Mouse (Mus musculus) MEL-GATA-1-ER (cell line): ENCODE data around the gene Cycs.

Experiments
- DNase-seq: peaks from one replicate; pipeline ENCODE4 v3.0.0-alpha.2; 2012; ENCODE audit warnings: low read depth; ENCODE audit errors: extremely low read depth

Gene Cycs

GRCm38 (mm10) chr6:50545412-50546043 lies 20.8 kb downstream of the Cycs start:
- DNase-seq = peak; percentile 61

- no peak for DNase-seq
Observed at GRCm38 (mm10) chr6:50542535-50542934, 23.8 kb downstream of the Cycs start.

GRCm38 (mm10) chr6:50539641-50540040 lies 26.7 kb downstream of the Cycs start:
- no peak for DNase-seq

DNA sequence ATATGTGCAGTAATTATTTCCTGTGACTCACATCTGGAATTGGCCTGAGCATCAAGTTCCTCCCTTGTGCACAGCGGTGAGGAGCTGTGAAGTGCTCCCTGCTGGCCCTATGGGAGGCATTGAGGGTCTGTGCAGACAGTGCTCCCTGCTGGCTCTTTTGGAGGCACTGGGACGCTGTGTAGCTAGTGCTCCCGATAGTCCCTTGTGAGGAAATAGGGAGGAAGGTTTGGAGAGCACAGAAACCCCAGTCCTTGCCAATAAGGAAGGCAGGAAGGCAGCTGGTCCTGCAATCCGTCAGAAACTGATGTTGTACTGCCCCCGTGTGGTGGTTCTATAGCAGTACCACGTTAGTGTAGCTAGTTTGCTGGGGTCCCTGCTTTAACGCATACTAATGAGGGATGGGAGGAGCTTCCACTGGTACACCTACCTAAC lies 29.9 kb downstream of the Cycs start:
- peak; percentile 50 for DNase-seq

- DNase-seq = no peak
Observed at GRCm38 (mm10) chr6:50535346-50535745, 31.0 kb downstream of the Cycs start.

- no peak for DNase-seq
Observed at GRCm38 (mm10) chr6:50531920-50532319, 34.4 kb downstream of the Cycs start.

- no peak for DNase-seq
Observed at GRCm38 (mm10) chr6:50531003-50531402, 35.3 kb downstream of the Cycs start.

GRCm38 (mm10) chr6:50529194-50529593 lies 37.1 kb downstream of the Cycs start:
- DNase-seq = no peak

DNA sequence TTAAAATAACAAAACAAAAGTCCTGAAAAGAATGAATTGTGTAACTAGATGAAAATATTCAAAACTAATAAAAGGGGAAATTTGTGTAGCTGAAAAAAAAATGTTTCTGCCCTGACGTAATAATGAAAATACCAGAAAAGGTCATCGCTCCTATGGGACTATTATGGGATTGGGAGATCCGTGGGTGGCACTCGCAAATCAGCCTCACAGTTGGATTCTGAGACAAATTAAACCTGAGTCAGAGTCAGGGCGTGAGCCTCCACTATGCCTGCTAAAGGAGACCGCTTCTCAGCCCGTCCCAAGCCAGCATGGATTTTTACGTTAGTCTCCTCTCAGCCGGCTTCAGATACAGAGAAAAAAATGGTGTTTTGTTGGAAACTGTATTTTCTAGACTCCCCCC lies 38.9 kb downstream of the Cycs start:
- no peak for DNase-seq

DNA sequence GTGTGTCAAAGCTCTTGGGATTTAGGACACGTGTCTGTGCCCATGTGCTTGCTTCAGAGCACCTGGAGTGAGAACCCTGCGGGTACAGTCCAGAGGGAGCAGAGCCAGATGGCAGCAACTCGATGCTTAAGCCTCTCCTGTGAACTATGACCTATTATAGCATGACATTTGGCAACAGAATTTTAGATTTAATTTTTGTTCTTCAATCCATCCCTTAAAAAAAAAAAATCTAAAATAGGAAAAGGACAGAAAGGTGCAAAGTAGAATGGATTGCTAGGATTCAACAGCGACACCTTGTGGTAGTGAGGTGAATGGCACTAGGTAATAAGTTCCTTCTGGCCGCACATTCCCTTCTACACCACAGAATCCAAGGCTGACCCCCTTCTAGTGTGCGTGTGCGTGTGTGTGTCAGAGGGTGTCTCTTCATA lies 39.7 kb downstream of the Cycs start:
- DNase-seq = no peak

DNA sequence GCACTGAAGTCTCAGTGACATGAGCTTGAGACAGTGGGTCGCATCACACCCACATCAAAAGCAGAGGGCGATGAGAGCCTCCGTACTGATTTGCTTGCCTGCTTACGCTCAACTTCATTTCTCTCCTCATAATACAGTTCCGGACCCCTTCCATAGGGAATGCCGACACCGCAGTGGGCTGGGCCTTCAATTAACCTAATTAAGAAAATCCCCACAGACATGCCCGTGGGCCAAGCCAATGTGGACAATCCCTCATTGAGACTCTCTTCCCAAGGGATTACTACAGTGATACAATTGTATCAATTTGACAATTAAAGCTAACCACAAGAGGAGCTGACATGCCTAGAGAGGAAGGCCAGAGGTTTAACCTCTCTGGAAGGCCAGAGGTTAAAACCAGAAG lies 40.5 kb downstream of the Cycs start:
- no peak for DNase-seq

GRCm38 (mm10) chr6:50524261-50524896 lies 42.0 kb downstream of the Cycs start:
- no peak for DNase-seq

- DNase-seq = no peak
Observed at GRCm38 (mm10) chr6:50522772-50523171, 43.6 kb downstream of the Cycs start.

DNA sequence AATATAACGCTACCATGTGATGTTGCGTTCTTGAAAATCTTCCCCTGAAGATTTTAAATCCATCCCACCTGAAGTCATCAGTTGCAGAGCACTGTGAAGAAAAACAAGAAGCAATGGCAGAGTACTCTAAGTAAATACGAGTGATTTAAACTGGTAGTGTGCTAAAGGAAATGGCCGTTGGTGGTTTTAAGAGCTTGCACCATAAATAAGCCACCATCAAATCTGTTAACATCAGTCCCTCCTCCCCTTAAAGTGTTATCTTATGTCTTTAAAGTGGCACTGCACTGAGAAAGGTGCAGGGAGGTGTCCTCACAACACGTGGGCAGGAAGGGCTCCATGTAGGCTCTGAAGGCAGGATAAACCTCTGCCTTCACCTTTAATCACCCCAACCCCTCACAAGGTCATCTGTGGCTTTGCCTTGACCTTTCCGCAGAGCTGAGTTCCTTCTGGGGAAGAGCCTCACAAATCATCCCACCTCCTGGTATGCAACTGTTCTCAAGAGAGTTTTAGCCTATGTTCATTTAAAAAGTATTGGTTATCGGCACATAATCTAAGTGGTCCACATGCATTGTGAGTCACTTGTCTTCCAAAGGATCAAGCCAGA lies 44.7 kb downstream of the Cycs start:
- no peak for DNase-seq

GRCm38 (mm10) chr6:50520139-50520538 lies 46.2 kb downstream of the Cycs start:
- DNase-seq = no peak

DNA sequence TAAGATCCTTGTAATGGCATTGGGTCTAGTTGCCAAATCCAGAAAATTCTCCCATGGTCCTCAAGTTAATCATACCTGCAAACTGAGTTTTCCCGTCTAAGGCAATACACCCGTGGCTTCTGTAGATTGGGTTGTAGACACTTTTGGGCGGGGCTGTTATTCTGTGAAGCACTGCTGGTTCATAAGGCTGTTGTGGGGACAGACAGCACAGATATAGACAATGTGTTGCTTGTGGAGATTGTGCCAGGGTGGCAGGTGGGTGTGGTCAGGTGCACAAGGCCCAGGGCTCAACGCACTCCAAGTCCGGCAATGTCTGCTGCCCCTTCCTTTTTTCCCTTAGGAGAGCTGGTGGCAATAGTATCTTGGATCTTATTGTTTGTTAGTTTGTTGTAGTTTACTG lies 48.0 kb downstream of the Cycs start:
- DNase-seq = no peak
